Mouse (Mus musculus): ENCODE measurements around the gene Ppp4c.

DNA sequence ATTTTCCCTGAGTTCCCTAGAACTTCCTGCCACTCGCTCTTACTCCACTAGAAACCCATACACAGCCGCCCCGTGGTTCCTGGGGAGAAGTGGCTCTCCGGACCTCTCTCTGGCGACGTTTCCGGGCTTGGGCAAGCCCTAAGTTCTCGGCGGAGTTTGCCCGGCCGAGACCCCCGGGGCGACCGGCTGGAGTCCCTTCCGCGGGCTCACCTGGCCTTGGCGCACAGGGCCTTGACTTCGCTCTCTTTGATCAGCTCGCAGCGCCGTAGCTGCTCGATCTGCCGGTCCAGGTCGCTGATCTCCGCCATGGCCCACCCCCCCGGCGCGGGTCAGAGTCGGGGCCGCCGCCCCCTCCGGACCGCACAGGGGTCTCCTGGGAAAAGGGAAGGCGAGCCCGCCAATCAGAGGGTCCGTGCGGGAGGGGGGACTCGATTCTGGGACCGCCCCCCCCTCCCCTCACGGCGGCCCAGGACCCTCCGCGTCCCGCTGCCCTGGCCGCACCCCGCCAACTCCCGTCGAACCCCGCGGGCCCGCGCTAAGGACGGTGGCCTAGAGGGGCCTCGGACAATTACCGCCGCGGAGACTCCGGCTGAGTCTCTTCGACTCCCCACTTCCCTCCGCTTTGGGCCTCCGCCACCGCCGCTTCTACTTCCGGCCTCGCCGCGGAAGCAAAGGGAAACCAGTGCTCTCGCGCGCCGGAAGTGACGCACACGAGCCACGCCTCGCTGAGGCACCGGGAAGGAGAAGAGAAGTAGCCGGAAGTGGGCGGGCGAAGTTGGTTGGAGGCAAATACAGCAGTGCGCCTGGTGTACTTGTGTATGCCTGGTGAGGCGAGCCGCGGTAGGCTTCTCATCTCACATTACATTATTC, at the start of gene Ppp4c:
- TF ChIP-seq CTCF (IDR thresholded peaks at IDR 0.05; ENCODE audit: low read depth, low read length) (no peak), POLR2A (IDR thresholded peaks at IDR 0.05; ENCODE audit: borderline replicate concordance, low read depth, low read length) (no peak)
